Mouse (Mus musculus) testis, adult 2 months (tissue): ENCODE data around the gene Pon3.

Experiments
- CTCF ChIP-seq: fragments of 200-500 bp; IDR thresholded peaks from 2 replicates; pipeline ENCODE4 v1.5.1; 2012; ENCODE audit warnings: low read depth, mild to moderate bottlenecking, inconsistent platforms, low read length, moderate library complexity; ENCODE audit not compliant: control insufficient read depth, insufficient read depth, insufficient replicate concordance
- POLR2A ChIP-seq: fragments of 200-500 bp; IDR thresholded peaks from 2 replicates; pipeline ENCODE4 v1.6.1; 2012; ENCODE audit warnings: low read depth, mild to moderate bottlenecking, inconsistent platforms, low read length, moderate library complexity; ENCODE audit not compliant: control insufficient read depth

GRCm38 (mm10) chr6:5287392-5287791 is 31.3 kb upstream of the Pon3 start:
- no peak for TF ChIP-seq CTCF
- TF ChIP-seq POLR2A = no peak
